Mouse (Mus musculus) heart, embryonic 10.5 days (tissue): ENCODE measurements around the gene Plcd3. TPM values are rescaled to one million over a fixed set of nuclear protein-coding genes. Genes with fewer than 3 reads are reported as not detected.

Source experiments
- DNase-seq: peaks from one replicate; pipeline ENCODE4 v3.0.0-alpha.2; 2017; ENCODE audit warnings: low spot score
- H3K27ac ChIP-seq: fragments of 300-500 bp; sonication (generic); 2 replicates; pipeline ENCODE4 v1.5.1; 2016; ENCODE audit warnings: mild to moderate bottlenecking
- H3K27me3 ChIP-seq: fragments of 300-500 bp; sonication (generic); 2 replicates; pipeline ENCODE4 v1.6.1; 2016; ENCODE audit warnings: mild to moderate bottlenecking; ENCODE audit not compliant: poor library complexity, insufficient read depth, severe bottlenecking
- H3K36me3 ChIP-seq: fragments of 300-500 bp; sonication (generic); 2 replicates; pipeline ENCODE4 v1.6.1; 2016; ENCODE audit warnings: mild to moderate bottlenecking, moderate library complexity
- H3K4me1 ChIP-seq: fragments of 300-500 bp; sonication (generic); 2 replicates; pipeline ENCODE4 v1.6.1; 2016; ENCODE audit warnings: mild to moderate bottlenecking
- H3K4me3 ChIP-seq: fragments of 300-500 bp; sonication (generic); 2 replicates; pipeline ENCODE4 v1.5.1; 2016; ENCODE audit warnings: mild to moderate bottlenecking, moderate library complexity
- H3K9me3 ChIP-seq: fragments of 300-500 bp; sonication (generic); 2 replicates; pipeline ENCODE4 v1.6.1; 2016; ENCODE audit warnings: mild to moderate bottlenecking, moderate library complexity
- WGBS: fragments of 180-500 bp; shearing (Covaris S2); methylation state at CpG from one replicate; pipeline ENCODE4 v1.1.7; 2016; 5-methylcytosine and 5-hydroxymethylcytosine counted together
- polyA plus RNA-seq: library from polyadenylated mRNA; unstranded; fragments of >200 nt; fragmentation: Nextera tagmentation; extraction: Ambion mirVana; gene quantifications from 2 replicates; pipeline ENCODE4 v1.2.1, GENCODE M21; 2016

Gene Plcd3
- polyA plus RNA-seq, 1 experiment from 2014 or later, result 3.6 TPM

- H3K27ac ChIP-seq, result peak overlapping the region; percentile 83
- WGBS, result 4% methylated on average over 30 of the region's 30 CpGs
- no peaks in the 10 kb centered on the region for H3K9me3 ChIP-seq
- DNase-seq, result no peak
- peak overlapping the region; percentile 64 for H3K4me3 ChIP-seq
- H3K4me1 ChIP-seq, result peaks cover 67% of the 10 kb centered on the region
- H3K36me3 ChIP-seq, result no peaks in the 10 kb centered on the region
- H3K27me3 ChIP-seq, result peaks cover 51% of the 10 kb centered on the region
These were observed 526 bp upstream of the Plcd3 start for GRCm38 (mm10) chr11:103101866-103102501.

DNA sequence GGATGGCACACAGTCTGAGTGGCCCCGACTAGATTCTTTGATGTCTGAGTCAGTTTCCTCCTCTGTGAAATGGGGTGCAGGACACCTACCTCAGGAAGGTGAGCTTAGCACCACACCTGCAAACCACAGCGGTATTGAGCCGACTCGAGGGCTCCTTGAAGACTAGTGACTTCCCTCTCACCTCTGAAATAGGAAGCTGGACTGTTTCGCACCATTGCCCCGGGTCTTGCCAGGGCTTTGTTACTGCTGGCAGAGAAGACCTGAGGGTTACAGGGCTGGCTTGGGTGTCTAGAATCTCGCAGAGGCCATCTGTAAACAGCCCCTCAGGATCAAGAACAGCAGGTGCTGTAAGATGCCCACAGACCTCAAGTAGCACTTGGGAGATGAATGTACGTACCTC is 1.1 kb downstream of the Plcd3 start:
- Histone ChIP-seq H3K27ac (no peak overlapping the region), H3K4me3 (no peak overlapping the region), H3K36me3 (no peaks in the 10 kb centered on the region), H3K4me1 (peaks cover 76% of the 10 kb centered on the region), H3K27me3 (peaks cover 44% of the 10 kb centered on the region), H3K9me3 (no peaks in the 10 kb centered on the region)
- DNase-seq, result no peak
- WGBS, result 74% methylated on average over 8 of the region's 8 CpGs

- 0 out of 2 replicates have a peak overlapping the region, but pooled peaks have one; percentile 7 for H3K27ac ChIP-seq
- H3K4me3 ChIP-seq, result no peak overlapping the region
- no peak for DNase-seq
- WGBS, result 53% methylated on average over 12 of the region's 12 CpGs
- H3K9me3 ChIP-seq, result no peaks in the 10 kb centered on the region
- peaks cover 77% of the 10 kb centered on the region for H3K4me1 ChIP-seq
- H3K36me3 ChIP-seq, result no peaks in the 10 kb centered on the region
- H3K27me3 ChIP-seq, result peaks cover 35% of the 10 kb centered on the region
These were observed 2.0 kb downstream of the Plcd3 start for GRCm38 (mm10) chr11:103099352-103099940.

DNA sequence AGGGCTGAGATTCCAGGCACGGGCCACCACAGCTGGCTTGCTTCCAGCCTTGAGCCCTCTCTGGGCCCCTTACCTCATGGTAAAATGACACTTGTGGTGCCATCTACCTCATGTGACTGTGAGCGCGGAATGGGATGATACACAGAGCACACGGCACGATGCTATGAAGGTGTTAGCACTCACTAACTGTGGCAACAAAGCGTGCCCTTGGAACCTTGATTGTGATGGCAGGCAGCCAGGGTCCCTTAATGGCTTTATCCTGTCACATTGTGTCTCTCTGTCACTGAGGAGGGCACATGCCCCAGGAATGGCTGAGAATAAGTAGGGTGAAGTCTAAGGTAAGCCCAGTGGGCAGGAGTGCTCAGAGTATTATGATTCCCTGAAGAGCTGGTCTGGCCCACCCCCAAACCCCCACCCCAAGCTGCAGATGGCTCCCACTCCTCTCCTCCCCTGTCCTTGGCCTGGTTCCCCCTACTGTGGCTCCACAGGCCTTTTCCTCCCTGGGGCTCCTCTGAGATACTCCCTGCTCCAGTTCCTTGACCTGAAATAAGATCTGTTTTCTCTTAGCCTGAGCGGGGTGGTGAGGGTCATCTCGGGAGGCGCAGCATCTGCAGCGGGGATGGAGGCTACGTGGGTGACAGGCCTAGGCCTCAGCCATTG is 2.8 kb downstream of the Plcd3 start:
- WGBS, result 66% methylated on average over 11 of the region's 11 CpGs
- Histone ChIP-seq H3K27me3 (peaks cover 27% of the 10 kb centered on the region), H3K27ac (peak overlapping the region; percentile 30; the same call in 1 of the 2 replicates), H3K9me3 (no peaks in the 10 kb centered on the region), H3K4me3 (no peak overlapping the region), H3K36me3 (no peaks in the 10 kb centered on the region), H3K4me1 (peaks cover 79% of the 10 kb centered on the region)
- no peak for DNase-seq

GRCm38 (mm10) chr11:103096979-103097894 is 4.2 kb downstream of the Plcd3 start:
- H3K27ac ChIP-seq, result peak overlapping the region; percentile 82
- H3K36me3 ChIP-seq, result no peaks in the 10 kb centered on the region
- DNase-seq, result no peak
- WGBS, result 11% methylated on average over 22 of the region's 22 CpGs
- H3K4me3 ChIP-seq, result peak overlapping the region; percentile 52
- H3K9me3 ChIP-seq, result no peaks in the 10 kb centered on the region
- H3K4me1 ChIP-seq, result peaks cover 73% of the 10 kb centered on the region
- peaks cover 25% of the 10 kb centered on the region for H3K27me3 ChIP-seq

DNA sequence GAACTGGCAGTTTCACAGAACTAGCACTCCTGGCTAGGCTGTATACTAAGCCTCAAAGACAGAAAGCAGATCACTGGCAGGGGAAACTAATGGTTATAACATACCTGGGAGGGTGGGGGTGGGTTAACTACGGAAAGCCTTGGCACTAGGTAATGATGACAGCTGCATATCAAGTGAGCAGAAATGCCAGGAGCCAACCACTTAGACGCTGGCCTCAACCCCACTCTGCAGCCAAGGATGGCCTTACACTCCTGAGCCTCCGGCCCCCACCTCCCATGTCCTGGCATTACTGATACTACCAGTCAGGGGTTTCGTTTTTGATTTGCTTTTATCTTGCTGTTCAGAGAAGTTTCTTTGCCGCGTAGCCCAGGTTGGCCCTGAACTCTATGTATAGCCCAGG is 5.7 kb downstream of the Plcd3 start:
- peaks cover 59% of the 10 kb centered on the region for H3K4me1 ChIP-seq
- no peak overlapping the region for H3K27ac ChIP-seq
- WGBS, result 81% methylated on average over 6 of the region's 6 CpGs

GRCm38 (mm10) chr11:103095107-103095670 is 6.3 kb downstream of the Plcd3 start:
- WGBS, result 72% methylated on average over 9 of the region's 9 CpGs
- no peak for DNase-seq
- peaks cover 13% of the 10 kb centered on the region for H3K27me3 ChIP-seq
- H3K9me3 ChIP-seq, result no peaks in the 10 kb centered on the region
- peak overlapping the region; percentile 77; the same call in 1 of the 2 replicates for H3K27ac ChIP-seq
- no peaks in the 10 kb centered on the region for H3K36me3 ChIP-seq
- no peak overlapping the region for H3K4me3 ChIP-seq
- peaks cover 58% of the 10 kb centered on the region for H3K4me1 ChIP-seq

More for the DNA sequence above, 5.7 kb downstream of the Plcd3 start:
- no peak for DNase-seq
- Histone ChIP-seq H3K4me3 (no peak overlapping the region), H3K36me3 (no peaks in the 10 kb centered on the region), H3K27me3 (peaks cover 20% of the 10 kb centered on the region), H3K9me3 (no peaks in the 10 kb centered on the region)

DNA sequence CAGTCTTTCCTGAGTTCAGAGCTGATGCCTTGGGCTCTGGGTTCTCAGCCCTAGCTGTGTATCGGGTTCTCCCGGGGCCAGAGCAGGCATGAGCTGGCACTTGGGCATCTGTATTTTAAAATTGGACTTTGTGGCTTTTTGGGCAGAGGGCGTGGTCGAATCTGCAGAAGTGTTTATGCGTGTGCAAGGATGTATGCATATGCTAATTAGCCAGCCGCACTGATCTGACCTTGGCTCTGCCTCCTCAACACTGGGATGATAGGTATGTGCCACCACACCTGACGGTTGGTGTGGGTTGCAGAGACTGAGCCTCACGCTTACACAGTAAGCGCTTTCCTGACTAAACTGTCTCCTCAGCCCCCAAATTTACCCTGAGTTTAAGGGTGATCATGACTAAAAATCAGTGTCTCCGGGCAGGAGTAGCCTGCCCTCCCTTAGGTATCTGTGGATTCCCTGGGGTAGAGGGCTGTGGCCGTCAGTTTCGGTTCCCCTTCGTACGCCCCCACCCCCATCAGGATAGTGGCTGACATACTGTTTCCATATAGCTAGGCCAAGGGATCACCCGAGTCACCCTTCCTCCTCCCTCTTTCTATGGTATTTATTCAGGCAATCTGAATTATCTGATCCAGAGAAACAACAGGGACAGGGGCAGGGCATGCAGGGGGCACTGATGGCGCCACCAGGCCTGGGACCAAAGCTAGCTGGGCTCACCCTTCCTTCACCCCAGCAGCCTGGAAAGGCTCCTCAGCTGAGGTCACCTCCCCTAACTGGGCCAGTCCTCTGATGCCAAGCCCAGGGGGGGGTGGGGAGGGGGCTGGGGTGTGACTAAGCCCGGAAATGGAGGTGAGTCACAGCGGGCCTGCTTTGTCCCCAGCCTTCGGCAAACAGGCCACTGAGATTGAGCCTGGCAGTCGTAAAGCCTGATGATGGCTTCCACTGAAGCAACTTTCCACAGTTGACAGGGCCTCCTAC is 7.3 kb downstream of the Plcd3 start:
- Histone ChIP-seq H3K36me3 (no peaks in the 10 kb centered on the region), H3K4me1 (peaks cover 52% of the 10 kb centered on the region), H3K9me3 (no peaks in the 10 kb centered on the region), H3K4me3 (no peak overlapping the region), H3K27me3 (peaks cover 3% of the 10 kb centered on the region; the same call in 1 of the 2 replicates), H3K27ac (peak overlapping the region; percentile 77)
- WGBS, result 59% methylated on average over 20 of the region's 20 CpGs
- no peak for DNase-seq

DNA sequence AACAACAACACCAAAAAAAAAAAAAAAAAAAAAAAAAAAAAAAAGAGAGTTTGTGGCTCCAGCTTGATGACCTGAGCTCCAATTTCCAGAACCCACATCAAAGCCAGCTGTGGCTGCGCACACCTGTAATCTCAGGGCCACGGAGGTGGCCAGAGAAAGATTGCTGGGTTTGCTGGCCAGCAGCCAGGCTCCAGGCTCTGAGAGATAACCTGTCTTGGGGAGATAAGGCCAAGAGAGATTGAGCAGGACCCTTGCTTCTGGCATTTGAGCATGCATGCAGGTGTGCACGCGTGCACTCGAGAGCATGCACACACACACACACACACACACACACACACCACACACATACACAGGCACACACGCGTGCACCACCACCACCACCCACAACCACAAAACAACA is 8.2 kb downstream of the Plcd3 start:
- WGBS, result 81% methylated on average over 7 of the region's 7 CpGs
- no peaks in the 10 kb centered on the region for H3K9me3 ChIP-seq
- H3K36me3 ChIP-seq, result no peaks in the 10 kb centered on the region
- no peak for DNase-seq
- H3K27ac ChIP-seq, result no peak overlapping the region
- H3K27me3 ChIP-seq, result no peaks in the 10 kb centered on the region
- H3K4me1 ChIP-seq, result peaks cover 43% of the 10 kb centered on the region
- no peak overlapping the region for H3K4me3 ChIP-seq

DNA sequence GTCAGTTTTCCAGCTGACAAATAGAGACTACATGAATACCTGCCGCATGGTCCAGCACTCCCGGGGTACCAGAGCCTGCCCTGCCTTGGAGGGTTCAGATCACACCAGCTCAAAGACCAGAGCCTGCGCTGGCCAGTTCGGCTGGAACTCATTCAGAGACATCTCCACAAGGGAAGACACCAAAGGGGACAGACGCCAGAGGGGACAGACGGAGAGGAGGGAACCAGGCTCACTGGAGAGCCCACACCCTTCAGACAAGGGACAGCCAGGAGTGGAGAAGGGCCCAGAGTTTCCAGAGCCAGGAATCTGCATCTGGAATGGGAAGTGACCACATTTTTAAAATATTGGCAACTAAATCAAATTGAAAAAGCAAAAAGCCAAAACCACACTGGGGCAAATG is 19.8 kb downstream of the Plcd3 start:
- no peak overlapping the region for H3K27ac ChIP-seq
- H3K9me3 ChIP-seq, result no peaks in the 10 kb centered on the region
- peaks cover 62% of the 10 kb centered on the region for H3K27me3 ChIP-seq
- H3K4me1 ChIP-seq, result peaks cover 22% of the 10 kb centered on the region
- H3K36me3 ChIP-seq, result peaks cover 6% of the 10 kb centered on the region; the same call in 1 of the 2 replicates
- 61% methylated on average over 6 of the region's 6 CpGs for WGBS
- DNase-seq, result no peak
- H3K4me3 ChIP-seq, result no peak overlapping the region

DNA sequence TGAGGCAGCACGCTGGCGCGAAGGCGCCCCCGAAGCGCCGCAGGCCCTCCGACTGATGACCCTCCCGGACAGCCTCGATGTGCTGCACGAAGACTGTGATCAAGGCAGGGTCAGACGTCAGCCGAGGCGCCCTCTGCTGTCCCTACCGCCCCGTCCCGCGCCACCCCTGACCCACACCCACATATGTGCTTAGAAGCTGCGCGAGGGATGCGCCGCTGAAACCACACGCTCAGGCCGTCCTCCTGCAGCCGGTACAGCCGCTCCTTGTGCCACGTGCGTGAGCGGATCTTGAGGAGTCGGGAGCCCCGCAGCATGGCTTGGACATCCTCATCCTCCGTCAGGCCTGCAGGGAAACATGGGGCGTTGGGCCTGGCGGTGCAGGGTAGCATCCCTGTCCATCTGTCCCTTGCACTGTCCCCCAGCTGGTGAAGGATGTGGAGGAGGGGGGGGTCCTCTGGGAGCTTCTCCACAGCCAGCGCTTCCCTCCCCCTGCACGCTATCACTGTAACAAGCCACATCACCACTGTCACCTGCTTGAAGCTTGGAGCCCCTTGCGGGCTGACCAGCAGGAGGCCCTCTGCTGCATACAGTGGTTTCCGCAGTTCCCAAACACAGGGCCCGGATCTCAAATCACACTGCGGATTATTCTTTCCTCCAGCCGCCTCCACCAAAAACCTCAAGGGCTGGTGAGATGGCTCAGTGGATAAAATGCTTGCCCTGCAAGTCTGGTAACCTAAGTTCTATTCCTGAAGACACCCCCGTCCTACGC is 21.0 kb downstream of the Plcd3 start:
- H3K4me3 ChIP-seq, result peak overlapping the region; percentile 59
- H3K36me3 ChIP-seq, result peaks cover 6% of the 10 kb centered on the region; the same call in 1 of the 2 replicates
- H3K27me3 ChIP-seq, result peaks cover 63% of the 10 kb centered on the region
- peak overlapping the region; percentile 72 for H3K27ac ChIP-seq
- WGBS, result 1% methylated on average over 43 of the region's 43 CpGs
- peak; percentile 84 for DNase-seq
- H3K9me3 ChIP-seq, result no peaks in the 10 kb centered on the region
- peaks cover 22% of the 10 kb centered on the region for H3K4me1 ChIP-seq
